Mouse (Mus musculus): ENCODE data around the gene Glis3.

Gene Glis3

DNA sequence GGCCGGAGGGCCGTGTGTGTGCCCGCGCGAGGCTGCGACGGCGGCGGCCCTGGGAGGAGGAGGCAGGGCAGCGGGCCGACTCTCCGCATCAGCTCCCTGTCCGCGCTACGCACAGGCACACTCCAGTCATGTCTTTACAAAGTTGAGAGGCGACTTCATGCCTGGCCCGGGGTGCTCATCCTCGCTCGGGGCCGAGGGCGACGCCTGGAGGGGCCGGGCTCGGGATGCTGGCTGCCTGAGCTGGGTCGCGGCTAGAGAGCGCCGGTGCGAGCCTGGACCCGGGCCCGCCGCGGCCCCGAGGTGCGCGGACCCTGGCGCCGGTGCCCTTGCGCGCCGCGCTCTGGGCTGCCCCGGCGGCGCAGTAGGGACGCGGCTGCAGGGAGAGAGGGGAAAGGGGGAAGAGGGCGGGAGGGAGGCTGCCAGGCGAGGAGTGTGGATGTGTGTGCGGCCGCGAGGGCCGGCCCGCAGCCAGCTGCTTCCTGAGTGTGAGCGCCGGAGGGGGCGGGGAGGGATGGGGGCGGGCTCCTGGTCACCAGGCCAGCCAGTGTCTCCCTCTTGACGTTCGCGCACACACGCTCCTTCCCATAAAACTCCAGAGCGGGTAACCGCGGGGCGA lies at the start of gene Glis3:
Gene Glis3, minus strand, starts transcription at position 302 of the 616 bp plus-strand sequence.
- CTCF ChIA-PET = no interaction called here

DNA sequence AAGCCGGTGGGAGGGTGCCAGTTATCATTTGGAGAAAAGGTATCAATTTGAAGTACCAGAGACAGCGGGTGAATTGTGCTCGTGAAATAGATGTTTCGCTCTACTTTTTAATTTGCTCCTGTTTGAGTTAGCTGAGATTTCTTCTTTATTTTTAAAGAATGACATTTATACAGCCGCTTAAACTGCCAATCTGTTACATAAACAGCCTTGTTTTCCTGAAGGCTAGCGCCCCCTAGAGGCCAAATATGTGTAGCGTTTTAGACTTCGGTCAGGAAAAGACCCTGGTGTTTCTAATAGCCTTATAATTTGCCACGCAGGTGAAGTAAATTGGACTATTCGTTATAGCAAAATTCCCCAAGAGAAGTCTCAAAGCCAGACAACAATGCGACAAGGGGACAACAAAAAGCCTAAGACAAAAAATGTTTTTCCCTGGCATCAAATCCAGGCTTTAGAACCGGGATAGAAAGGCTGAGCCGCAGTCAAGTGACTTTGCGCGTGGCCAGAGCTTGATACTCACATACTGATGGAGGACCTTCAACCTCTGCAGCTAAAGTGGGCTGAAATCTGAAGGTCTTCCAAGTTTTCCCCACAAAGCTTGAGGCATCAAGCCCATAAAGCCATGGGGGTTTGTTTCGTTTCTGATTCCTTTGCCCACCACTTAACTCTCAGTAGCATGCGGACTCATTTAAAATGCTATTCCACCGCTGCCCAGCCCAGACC lies 46.4 kb upstream of the Glis3 start:
- CTCF ChIA-PET = no interaction called here

GRCm38 (mm10) chr19:28724641-28725040 lies 44.8 kb upstream of the Glis3 start:
- CTCF ChIA-PET = no interaction called here

- CTCF ChIA-PET = no interaction called here
Measured at GRCm38 (mm10) chr19:28722626-28723025, 42.7 kb upstream of the Glis3 start.

GRCm38 (mm10) chr19:28721834-28722233 lies 42.0 kb upstream of the Glis3 start:
- CTCF ChIA-PET = no interaction called here

GRCm38 (mm10) chr19:28720016-28720415 lies 40.1 kb upstream of the Glis3 start:
- CTCF ChIA-PET = no interaction called here

DNA sequence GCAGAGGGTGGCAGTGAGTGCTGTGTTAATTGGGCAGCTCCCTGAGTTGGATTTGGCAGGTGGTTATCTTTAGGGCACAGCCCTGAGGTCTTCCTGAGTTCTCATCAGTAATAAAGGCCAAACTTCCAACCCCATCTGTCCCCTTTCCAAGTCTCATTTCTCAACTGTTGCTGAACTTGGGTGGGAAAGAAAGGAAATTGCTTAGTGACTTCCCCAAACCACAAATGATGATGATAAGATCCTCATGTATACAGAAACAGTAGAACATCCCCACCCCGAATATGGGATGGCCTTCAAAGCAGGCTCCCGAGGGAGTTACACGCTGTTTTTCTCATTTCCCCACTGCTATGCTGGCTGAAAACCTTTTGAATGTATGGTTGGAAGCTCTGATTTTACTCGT lies 34.8 kb upstream of the Glis3 start:
- CTCF ChIA-PET = no interaction called here

DNA sequence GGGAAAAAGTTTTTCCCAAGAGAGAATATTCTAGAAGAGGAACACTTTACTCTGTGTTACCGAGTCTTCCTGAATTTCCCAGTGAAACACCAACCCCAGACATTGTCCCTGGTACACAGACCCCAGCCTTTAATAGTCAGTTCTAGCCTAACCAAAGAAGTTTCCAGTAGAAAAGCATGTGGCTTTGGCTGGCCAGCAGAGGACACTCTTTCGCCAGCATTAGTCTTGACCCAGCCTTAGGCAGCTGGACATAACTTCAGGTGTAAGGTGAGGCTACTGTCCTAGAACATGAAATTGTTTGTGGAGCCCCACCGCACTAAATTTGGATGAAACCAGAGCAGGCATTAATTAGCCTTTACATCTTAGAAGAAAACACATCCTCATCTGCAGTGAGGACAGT lies 17.8 kb upstream of the Glis3 start:
- CTCF ChIA-PET = no interaction called here

GRCm38 (mm10) chr19:28686398-28686797 lies 6.5 kb upstream of the Glis3 start:
- CTCF ChIA-PET = no interaction called here

GRCm38 (mm10) chr19:28685484-28685883 lies 5.6 kb upstream of the Glis3 start:
- CTCF ChIA-PET = no interaction called here

DNA sequence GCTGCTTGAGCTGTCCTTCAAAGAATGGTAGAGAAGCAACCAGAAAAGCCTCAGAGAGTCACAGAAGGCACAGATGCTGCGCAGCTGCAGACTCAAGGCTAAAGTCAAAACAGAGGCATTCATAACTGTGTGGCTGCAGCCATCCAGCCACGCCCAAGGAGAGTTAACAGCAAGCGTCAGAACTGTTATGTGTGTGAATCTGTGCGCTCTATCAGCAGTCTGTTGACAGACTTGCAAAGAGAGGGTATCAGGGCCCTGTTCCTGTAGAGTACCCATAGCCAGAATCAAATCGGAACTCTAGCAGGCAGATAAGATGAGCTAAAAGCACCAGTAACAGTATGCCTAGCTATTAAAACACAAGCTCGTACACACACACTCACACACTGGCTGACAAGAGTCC lies 4.5 kb upstream of the Glis3 start:
- CTCF ChIA-PET = no interaction called here

DNA sequence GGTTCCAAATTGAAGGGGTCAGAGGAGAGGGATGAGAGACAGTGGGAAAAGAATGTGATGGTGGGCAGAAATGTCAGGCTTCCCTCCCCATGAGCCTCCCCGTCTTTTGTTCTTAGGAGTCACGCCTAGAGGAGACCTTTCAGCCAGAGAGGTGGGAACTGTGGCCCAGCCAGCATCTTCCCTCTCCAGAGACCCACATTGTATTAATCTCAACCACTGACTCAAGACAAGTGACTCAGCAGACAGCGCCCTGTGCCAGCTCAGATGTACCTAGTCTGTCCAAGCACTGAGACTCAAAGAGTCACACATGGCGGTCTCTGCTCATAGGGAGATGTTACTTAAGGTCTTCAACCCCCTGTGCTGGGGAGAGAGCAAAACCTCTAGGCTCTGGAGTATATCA lies 3.5 kb upstream of the Glis3 start:
- CTCF ChIA-PET = no interaction called here

GRCm38 (mm10) chr19:28679291-28679775 lies 544 bp downstream of the Glis3 start:
- CTCF ChIA-PET = no interaction called here

DNA sequence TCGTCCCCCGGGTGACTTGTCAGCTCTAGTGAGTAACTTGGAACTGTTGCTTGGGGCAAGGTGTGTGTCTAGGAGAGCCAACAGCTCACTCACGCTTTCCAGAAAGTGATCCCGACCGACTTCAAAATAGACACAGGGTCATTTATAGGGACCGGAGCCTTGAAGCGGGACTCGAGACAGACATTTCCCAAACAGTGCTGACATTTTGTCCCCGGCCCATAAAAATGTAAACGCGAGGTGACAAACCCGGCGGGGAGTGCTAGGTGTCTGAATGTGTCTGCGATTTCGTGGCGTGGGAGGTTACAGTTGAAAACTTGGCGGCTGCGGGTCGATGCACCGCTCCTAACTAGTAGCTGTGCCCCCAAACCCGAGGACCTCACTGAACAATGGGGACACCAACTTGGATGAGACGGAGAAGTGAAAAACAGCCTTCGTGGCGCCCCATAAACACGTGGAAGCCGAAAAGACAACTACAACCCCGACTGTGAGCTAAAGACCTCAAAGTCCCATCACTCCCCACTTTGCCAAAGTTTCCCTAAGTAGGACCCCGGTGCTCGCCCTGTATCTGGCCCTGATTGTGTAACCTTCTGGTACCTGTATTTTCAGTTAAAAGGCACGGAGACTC lies 1.1 kb downstream of the Glis3 start:
- CTCF ChIA-PET = no interaction called here

DNA sequence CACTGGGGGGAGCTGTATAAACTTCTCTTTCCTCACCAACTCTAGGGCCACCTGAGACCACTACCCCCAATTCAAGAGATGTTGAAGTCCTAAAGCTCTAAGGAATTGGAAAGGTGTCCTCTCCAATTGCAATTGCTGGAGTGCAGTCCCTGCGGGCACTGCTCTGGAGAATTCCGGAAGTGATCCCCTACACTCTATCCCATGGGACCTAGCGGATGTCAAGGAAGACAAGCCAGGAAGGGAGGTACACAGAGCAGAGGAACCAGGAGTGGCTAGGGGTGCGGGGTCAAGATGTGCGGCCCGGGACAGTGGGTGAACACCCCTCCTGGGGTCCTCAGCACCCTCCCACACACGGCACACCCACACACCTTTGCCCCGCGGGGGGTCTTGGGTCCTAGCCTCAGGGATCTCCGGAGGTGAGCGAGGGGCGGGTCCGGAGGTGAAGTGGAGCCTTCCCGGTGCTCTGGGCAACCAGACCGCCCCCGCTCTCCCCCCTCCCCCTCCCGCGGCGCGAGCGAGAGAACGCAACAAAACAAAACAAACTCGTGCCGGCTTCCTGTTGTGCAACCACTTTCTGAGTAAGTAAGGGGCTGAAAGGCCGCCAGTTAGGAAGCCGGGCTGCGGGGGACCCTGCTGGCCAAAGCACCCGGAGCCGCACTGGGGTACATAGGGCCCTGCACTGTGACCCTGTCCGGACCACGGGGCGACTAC lies 2.0 kb downstream of the Glis3 start:
- CTCF ChIA-PET = no interaction called here

GRCm38 (mm10) chr19:28677045-28677727 lies 2.7 kb downstream of the Glis3 start:
- CTCF ChIA-PET = no interaction called here

GRCm38 (mm10) chr19:28663781-28664180 lies 16.1 kb downstream of the Glis3 start:
- CTCF ChIA-PET = no interaction called here

DNA sequence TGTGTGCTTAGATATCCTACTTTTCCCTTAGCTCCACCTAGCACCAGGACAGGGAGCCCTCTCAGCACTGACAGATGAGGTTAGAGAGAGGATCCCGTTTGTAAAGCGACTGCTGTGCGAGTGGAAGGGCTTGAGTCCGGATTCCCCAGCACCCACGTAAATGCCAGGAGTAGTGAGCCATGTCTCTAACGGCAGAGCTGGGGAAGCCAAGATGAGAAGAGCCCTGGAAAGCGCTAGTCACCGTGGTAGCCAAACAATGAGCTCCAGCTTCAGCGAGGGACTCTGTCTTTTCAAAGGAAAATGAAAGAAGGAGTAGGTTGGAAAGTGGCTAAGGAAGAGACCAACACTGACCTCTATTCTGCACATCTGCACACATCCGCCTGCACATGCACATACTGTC lies 16.7 kb downstream of the Glis3 start:
- CTCF ChIA-PET = no interaction called here

- CTCF ChIA-PET = no interaction called here
Measured at GRCm38 (mm10) chr19:28662474-28662873, 17.4 kb downstream of the Glis3 start.

DNA sequence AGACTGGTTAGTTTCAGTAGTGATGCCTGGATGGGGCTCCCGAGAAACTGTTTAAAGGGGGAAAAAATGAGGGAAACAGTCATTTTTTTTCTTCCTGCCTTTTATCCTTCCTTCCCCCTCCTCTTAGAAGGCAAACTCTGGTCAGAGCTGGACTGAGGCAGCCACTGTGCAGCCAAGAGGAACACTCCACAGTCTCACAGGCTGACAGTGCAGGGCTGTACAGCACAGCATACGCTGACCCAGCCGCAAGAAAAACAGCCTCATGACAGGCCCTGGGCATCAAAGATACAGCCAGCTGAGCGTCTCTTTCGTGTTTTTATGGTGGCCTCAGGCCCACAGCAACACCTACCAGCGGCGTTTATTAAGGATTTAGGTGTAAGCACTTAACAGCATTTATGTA lies 19.0 kb downstream of the Glis3 start:
- CTCF ChIA-PET = interaction anchor here (0.6 kb wide), 1 partner anchor 1130 kb away, joined by 10 read pairs; no protein-coding TSS in a partner anchor

GRCm38 (mm10) chr19:28657686-28658195 lies 22.1 kb downstream of the Glis3 start:
- CTCF ChIA-PET = interaction anchor here (0.5 kb wide), 1 partner anchor 100 kb away, joined by 4 read pairs; no protein-coding TSS in a partner anchor

DNA sequence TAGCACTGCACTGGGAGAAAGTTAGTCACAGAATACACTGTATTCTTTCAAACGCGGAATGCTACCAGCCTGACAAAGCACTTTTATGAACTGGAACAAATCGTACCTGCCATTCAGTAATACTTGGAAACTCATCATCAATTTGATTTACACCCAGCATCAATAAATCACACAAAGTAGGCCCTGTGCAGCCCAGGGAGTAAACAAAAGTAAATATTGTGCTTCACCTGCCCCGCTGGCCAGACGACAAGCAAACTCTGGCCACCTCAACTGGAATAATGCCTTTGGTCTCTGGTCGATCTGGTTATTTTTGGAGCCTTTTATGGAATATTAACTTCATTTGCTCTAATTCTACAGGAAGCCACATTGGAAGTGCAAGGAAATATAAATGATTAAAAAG lies 23.0 kb downstream of the Glis3 start:
- CTCF ChIA-PET = no interaction called here
